Mouse (Mus musculus): Measurements from ENCODE around the gene Agbl2.

Gene Agbl2

GRCm38 (mm10) chr2:90782458-90782857, at the start of gene Agbl2:
TSS of gene Agbl2 (plus strand) at chr2:90782727.
- peak; percentile 92 for DNase-seq

- DNase-seq = peak; percentile 36
Observed at GRCm38 (mm10) chr2:90735326-90735725, 47.2 kb upstream of the Agbl2 start.

GRCm38 (mm10) chr2:90738801-90739200, 43.7 kb upstream of the Agbl2 start:
- DNase-seq = no peak

- peak; percentile 68 for DNase-seq
Observed at GRCm38 (mm10) chr2:90739327-90739726, 43.2 kb upstream of the Agbl2 start.

DNA sequence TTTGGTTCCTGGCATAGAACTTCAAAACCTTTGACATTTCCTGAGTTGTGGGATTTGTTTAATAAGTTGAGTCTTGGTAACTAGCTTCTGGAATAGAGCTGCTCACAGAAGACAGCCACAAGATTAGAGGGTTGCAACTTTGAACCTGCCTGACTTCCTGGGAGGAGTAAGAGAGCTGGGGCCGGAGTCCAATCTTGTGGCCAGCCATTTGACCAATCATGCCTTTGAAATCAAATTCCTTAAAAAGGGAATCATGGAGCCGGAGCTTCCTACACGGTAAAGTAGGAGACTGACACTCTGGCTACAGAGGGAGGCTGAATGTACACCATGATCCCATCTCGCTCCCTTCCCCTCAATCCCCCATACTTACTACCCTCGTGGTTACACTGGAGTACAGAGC, 42.6 kb upstream of the Agbl2 start:
- peak; percentile 55 for DNase-seq

DNA sequence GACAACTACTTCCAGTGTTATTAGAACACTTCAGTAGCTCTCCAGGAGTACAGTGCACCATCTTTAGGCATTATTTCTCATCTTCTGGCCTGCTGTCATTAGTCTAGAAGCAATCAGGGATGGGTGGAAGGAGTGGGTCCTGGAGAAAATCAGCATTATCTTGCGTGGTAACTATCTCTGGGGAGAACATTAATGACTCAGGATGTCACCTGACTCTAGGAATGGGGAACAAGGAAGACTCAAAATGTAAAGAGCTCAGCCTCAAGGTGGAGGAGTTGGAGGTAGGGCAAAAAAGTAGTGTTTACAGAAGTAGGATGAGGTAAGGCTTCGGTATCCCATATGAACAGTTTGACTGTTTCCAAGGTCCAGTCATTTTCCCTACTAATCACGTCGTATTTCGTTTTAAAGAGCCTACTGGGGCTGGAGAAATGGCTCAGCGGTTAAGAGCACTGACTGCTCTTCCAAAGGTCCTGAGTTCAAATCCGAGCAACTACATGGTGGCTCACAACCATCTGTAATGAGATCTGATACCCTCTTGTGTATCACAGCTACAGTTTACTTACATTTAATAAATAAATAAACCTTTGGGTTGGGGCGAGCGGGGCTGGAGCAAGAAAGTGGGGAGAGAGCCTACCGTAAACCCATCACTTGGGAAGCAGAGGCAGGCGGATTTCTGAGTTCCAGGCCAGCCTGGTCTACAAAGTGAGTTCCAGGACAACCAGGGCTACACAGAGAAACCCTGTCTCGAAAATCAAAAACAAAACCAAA, 38.1 kb upstream of the Agbl2 start:
- DNase-seq = peak; percentile 90

DNA sequence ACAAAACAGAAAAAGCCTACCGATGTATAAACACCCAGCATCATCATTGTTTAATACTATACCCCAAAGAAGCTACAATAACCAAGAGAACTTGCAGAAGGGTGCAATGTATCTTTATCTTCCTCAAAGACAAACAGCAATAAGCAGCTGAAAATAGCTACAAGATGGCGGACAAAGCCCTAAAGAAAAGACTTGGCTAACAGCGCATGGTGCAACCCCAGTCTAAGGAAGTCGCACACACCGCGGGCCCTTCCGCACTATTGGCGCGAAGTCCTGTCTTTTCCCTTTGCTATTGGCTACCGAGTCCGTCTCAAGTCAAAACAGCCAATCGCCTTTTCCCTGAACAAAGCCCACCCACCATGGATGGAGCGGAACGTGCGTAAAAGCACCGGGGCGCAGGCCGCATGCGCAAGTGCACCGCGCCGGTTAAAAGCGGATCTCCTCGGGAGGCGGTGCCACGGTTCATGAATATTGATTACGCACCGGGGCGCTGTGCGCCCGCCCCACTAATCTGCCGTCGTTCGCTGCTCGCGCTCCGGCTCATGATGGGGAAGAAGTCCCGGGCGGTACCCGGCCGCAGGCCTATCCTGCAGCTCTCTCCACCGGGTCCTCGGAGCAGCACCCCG, 37.4 kb upstream of the Agbl2 start, which contains the start of gene Fnbp4:
Gene Fnbp4 (plus strand): TSS at position 318 of the 626 bp plus-strand sequence.
- DNase-seq = peak; percentile 100

DNA sequence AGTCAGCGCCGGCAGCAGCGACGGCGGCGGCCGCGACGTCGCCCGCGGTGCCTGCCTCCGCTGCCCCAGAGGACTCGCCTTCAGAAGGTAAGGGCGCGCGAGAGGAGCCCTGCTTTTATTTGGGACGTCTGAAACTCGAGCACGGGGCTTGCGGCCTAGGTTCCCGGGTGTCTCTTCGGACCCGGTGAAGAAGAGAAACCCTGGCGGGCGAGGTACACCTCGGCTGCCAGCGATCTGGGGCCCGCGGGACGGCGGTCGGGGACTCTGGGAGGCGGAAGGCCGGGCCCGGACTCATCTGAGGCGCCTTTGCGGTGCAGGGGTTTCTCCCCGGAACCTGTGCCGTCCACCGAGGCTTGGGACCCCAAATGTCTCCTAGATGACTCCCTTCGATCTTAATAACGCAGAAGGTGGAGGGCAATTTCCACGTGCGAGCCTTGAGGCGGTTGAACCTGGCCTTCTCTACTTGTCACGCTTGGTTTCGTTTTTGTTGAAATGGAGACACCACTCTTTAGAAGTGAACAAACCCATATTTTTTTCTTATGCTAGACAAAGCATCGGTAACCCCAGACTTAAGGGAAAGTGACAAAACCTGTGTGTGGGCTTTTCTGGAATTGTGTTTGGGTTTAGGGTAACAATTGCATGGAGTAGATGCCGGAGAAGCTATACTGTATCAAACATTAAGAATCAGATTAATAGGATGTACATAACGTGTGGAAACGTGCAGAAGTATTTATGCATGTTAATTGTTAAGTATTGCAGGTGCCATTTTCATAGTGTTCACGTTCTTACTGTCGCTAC, 36.6 kb upstream of the Agbl2 start:
- no peak for DNase-seq

DNA sequence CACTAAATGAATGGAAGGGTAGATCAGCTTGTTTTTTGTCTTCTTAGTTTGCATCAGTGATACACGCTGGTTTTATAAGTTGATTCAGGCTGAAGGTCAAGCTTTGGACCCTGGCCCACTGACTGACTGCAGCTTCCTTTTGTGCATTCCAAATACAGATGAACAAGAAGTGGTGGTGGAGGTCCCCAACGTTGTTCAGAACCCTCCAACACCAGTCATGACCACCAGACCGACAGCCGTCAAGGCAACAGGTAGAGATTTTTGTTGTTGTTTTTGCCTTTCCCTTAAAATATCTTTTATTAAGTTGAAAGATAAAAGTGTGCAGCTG, 36.0 kb upstream of the Agbl2 start:
- DNase-seq = peak; percentile 86

DNA sequence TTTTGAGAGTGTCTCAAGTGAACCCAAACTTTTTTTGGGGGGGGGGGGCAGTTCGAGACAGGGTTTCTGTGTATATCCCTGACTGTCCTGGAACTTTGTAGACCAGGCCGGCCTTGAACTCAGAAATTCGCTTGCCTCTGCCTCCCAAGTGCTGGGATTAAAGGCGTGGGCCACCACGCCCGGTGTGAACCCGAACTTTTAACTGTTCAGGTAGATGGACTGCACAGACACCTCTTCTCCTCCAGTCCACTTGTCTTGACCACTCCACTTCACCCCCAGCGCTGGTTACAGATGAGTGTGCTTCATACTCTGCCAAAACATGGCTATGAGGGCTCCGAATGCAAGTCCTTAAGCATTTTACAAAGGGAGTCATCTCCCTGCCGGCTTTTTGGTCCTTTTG, 35.4 kb upstream of the Agbl2 start:
- peak; percentile 90 for DNase-seq

- DNase-seq = peak; percentile 89
Observed at GRCm38 (mm10) chr2:90749676-90750459, 32.7 kb upstream of the Agbl2 start.

- peak; percentile 10 for DNase-seq
Observed at GRCm38 (mm10) chr2:90753565-90753964, 29.0 kb upstream of the Agbl2 start.

- DNase-seq = peak; percentile 72
Observed at GRCm38 (mm10) chr2:90754188-90754587, 28.3 kb upstream of the Agbl2 start.

DNA sequence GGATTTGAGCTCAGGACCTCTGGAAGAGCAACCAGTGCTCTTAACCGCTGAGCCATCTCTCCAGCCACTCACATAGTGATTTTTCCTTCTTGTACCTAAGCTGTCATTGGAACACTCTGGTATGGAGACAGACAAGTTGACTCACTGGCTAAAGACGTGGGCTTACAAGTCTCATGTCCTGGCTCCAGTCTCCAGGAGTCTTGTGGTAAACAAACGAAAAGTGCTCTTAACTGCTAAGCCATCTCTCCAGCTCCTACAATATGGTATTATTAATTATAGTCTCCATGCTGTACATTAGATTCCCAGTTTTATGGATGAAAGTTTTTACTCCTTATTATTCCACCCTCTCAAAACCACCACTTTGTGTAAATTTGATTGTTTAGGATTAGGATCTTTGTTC, 17.4 kb upstream of the Agbl2 start:
- DNase-seq = peak; percentile 44

DNA sequence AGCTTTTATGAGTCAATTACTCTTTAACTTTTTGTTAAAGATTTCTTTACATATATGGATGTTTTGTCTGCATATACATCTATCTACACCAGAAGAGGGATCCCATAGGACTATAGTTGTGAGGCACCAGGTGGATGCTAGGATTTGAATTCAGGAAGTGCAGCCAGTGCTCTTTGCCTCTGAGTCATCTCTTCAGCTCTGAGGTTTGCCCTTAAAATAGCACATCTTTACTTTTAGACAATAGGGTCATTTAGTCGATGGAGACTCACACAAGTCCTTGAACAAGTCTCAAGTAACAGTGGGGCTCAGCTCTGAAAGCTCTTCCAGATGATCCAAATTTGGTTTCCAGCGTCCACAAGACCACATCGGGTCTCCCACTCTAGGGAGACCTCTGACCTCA, 1.2 kb upstream of the Agbl2 start:
- DNase-seq = peak; percentile 53

DNA sequence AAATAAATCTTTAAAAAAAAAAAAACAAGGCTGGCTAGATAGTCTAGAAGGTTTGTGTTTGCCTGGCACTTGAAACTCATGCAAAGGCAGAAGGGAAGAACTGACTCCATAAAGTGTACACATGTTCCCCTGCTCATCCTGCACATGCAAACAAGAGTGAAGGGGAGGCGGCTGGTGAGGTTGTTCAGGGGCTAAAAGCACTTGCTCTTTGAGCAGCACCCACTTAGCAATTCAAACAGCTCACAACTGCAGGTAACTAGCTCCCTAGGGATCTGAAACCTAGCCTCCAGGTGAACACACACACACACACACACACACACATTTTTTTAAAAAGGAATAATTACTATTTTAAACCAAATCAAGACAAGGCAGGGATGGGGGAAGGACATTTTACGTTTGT, 589 bp upstream of the Agbl2 start:
- DNase-seq = peak; percentile 61

DNA sequence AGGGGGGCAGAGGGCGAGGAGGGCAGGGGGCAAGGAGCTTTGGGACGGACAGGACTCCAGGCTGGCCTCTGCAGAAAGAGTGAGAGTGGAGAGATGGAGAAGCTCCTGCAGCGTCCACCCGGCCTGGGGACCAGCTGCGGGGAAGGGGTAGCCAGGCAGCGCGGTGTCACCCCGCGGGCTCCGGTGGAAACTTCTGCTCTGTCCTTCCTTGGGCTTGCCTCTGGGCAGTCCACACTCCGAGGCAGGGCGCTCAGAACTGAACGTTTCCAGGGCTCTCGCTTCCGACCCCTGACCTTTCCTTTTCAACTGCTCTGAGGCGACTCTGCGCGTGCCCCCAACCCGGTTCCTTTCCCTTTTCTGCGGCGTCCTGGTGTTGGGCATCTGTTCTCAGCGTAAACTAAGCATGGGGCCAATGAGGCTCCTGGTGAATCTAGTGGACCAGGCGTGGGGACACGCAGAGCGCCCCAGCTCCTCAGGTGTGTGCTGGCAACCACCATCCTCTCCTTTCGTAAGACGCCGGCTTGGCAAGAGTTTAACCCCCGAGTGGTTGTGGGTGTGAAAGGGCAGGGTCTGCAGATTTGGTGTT, 467 bp downstream of the Agbl2 start:
- DNase-seq = peak; percentile 88

DNA sequence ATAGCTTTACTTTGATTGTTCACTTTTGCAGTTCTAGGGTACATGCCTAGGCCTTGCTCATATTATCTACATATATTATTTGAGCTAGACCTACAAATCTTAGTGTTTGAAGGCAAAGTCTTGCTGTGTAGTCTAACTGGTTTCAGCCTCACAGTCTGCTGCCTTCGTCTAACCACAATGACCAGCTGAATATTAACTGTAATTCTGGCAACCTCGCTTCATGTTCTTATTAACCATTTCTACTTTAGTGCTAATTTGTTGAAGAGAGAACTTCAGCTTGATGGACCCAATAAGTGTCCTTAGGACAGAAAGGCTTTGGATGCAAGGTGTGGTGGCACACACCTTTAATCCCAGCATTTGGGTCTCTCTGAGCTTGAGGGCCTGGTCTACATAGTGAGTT, 5.6 kb downstream of the Agbl2 start:
- no peak for DNase-seq

- DNase-seq = peak; percentile 71
Observed at GRCm38 (mm10) chr2:90808241-90809126, 26.0 kb downstream of the Agbl2 start.

GRCm38 (mm10) chr2:90810751-90811150, 28.2 kb downstream of the Agbl2 start:
- peak; percentile 78 for DNase-seq

DNA sequence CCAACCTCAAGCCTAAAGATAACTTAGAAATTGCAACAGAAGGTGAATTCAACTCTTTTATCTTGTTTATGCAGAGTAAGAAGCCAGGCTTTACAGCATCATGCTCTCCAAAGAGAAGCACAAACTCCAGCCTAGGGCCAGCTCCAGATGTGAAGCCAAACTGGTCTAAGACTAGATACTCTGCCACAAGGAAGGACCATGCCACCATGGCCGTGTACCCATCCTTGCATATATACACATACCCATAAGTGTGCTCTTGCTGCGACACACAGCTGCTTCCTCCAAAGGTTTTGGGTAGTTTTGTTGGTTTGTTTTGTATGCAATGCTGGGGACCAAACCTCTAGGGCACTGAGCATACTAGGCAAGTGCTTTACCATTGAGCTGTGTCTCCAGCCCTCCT, 32.7 kb downstream of the Agbl2 start:
- peak; percentile 68 for DNase-seq
